Mouse (Mus musculus): ENCODE results near the gene Pced1a.

DNA sequence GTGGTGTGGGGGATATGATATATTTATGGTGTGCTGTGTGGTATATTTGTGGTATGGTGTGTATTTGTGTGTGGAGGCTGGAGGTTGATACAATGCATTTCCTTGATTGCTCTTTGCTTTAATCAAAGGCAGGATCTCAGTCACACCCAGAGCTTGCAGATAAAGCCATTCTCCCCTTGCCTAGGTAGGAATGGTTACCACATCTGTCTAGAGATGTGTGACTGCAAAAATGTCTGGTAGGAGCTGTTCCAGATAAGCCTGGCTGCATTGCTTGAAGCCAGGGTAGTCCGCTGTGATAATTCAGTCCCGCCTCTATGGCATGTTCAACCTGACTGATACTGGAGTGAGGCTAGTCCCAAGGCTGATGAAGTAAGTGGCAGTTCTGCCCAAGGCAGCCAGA is 45.4 kb upstream of the Pced1a start:
- TF ChIP-seq CTCF (IDR thresholded peaks at IDR 0.05; ENCODE audit: low read depth, low read length): no peak
- no peak for TF ChIP-seq POLR2A (IDR thresholded peaks at IDR 0.05; ENCODE audit: borderline replicate concordance, low read depth, low read length)

Data from bone marrow macrophage, adult 2 months (primary cell).